Mouse (Mus musculus) cerebellum, postnatal 36 days (tissue): ENCODE measurements at regions not wholly inside any gene's neighbourhood (a gene's known extent, or its start where the extent isn't known, plus 50 kb on each side); places are given as distances from the start of the nearest gene placed in this dataset.

Experiments used
- DNase-seq, 2 experiments: peaks; one replicate each; pipeline ENCODE4 v3.0.0; 2021 to 2022; ENCODE audit warnings: mixed read lengths in 2 of 2

- DNase-seq = no peak
These were observed 75.0 kb downstream of the Lbh start for GRCm38 (mm10) chr17:72993134-72993533.

- DNase-seq = no peak
These were observed 75.5 kb downstream of the Lbh start for GRCm38 (mm10) chr17:72993626-72994025.

- no peak for DNase-seq
These were observed 78.4 kb downstream of the Lbh start for GRCm38 (mm10) chr17:72996539-72996938.

- DNase-seq = no peak
These were observed 79.3 kb downstream of the Lbh start for GRCm38 (mm10) chr17:72997301-72997921.

GRCm38 (mm10) chr17:73005100-73005499 is 87.0 kb downstream of the Lbh start:
- DNase-seq = no peak

GRCm38 (mm10) chr17:73008901-73009300 is 90.8 kb downstream of the Lbh start:
- peak; percentile 26 to 31 for DNase-seq

GRCm38 (mm10) chr17:73009962-73010361 is 91.9 kb downstream of the Lbh start:
- DNase-seq = peak; percentile 20 to 27

- DNase-seq = no peak
These were observed 94.3 kb downstream of the Lbh start for GRCm38 (mm10) chr17:73012356-73012755.

- no peak for DNase-seq
These were observed 94.8 kb upstream of the Lclat1 start for GRCm38 (mm10) chr17:73012954-73013353.

GRCm38 (mm10) chr17:73014090-73014853 is 93.5 kb upstream of the Lclat1 start:
- no peak for DNase-seq

GRCm38 (mm10) chr17:73017173-73017572 is 90.6 kb upstream of the Lclat1 start:
- no peak for DNase-seq

GRCm38 (mm10) chr17:73022630-73023051 is 85.1 kb upstream of the Lclat1 start:
- DNase-seq = peak; percentile 4 to 9

- no peak for DNase-seq
These were observed 84.2 kb upstream of the Lclat1 start for GRCm38 (mm10) chr17:73023362-73024107.

GRCm38 (mm10) chr17:73027122-73027521 is 80.7 kb upstream of the Lclat1 start:
- DNase-seq = no peak

GRCm38 (mm10) chr17:73031796-73032195 is 76.0 kb upstream of the Lclat1 start:
- no peak for DNase-seq

GRCm38 (mm10) chr17:73032326-73032725 is 75.5 kb upstream of the Lclat1 start:
- no peak for DNase-seq

- no peak for DNase-seq
These were observed 73.4 kb upstream of the Lclat1 start for GRCm38 (mm10) chr17:73034420-73034819.

GRCm38 (mm10) chr17:73034981-73035481 is 72.8 kb upstream of the Lclat1 start:
- DNase-seq = no peak

GRCm38 (mm10) chr17:73036845-73037244 is 70.9 kb upstream of the Lclat1 start:
- DNase-seq = no peak

- DNase-seq = no peak
These were observed 69.2 kb upstream of the Lclat1 start for GRCm38 (mm10) chr17:73038586-73038985.

GRCm38 (mm10) chr17:73044918-73045580 is 62.7 kb upstream of the Lclat1 start:
- DNase-seq = no peak

GRCm38 (mm10) chr17:73046985-73047384 is 60.8 kb upstream of the Lclat1 start:
- DNase-seq = no peak

- DNase-seq = no peak
These were observed 59.6 kb upstream of the Lclat1 start for GRCm38 (mm10) chr17:73048164-73048563.
